Mouse (Mus musculus): ENCODE data around the gene Slfn14. TPM values are rescaled to one million over a fixed set of nuclear protein-coding genes. Genes with fewer than 3 reads are reported as not detected.

The Slfn14 gene
- total RNA-seq, 2 experiments from 2014 or later, result not detected

Other genes starting within 250 kb of the Slfn14 start
- gene Slfn2, start 221.6 kb downstream of the Slfn14 start, total RNA-seq (2021), result under 1 TPM; 0.59 to 0.69 TPM
- not detected for gene Slfn1, start 169.9 kb downstream of the Slfn14 start, total RNA-seq (2021)
- not detected for gene Slfn4, start 111.5 kb downstream of the Slfn14 start, total RNA-seq (2021)
- under 1 TPM; 0.14 to 0.42 TPM for gene Slfn3, start 95.4 kb downstream of the Slfn14 start, total RNA-seq (2021)
- 100 to 1,000 TPM; 370 TPM for gene Ap2b1, start 12.3 kb upstream of the Slfn14 start, total RNA-seq (2021)
- 10 to 100 TPM; 11.3 to 18.1 TPM for gene Pex12, start 15.9 kb upstream of the Slfn14 start, total RNA-seq (2021)
- gene Rasl10b, start 122.4 kb upstream of the Slfn14 start, total RNA-seq (2021), result 100 to 1,000 TPM; 222 to 242 TPM
- gene Gas2l2, start 142.7 kb upstream of the Slfn14 start, total RNA-seq (2021), result under 1 TPM; 0.20 to 0.26 TPM
- not detected for gene 1700020L24Rik, start 151.0 kb upstream of the Slfn14 start, total RNA-seq (2021)
- gene Mmp28, start 176.3 kb upstream of the Slfn14 start, total RNA-seq (2021), result 1 to 10 TPM; 2.8 to 3.4 TPM
- gene Taf15, start 186.4 kb upstream of the Slfn14 start, total RNA-seq (2021), result 10 to 100 TPM; 61.7 to 80.3 TPM
- gene Heatr9, start 235.4 kb upstream of the Slfn14 start, total RNA-seq (2021), result not detected
- gene Ccl5, start 243.8 kb upstream of the Slfn14 start, total RNA-seq (2021), result not detected